Mouse (Mus musculus) large intestine, adult 2 months (tissue): ENCODE results near the gene Zfp668. TPM values are rescaled to one million over a fixed set of nuclear protein-coding genes. Genes with fewer than 3 reads are reported as not detected.
"Not testable (repeated sequence)": the region's sequence is repeated elsewhere in the genome, so short reads cannot be mapped to it uniquely, and the experiment has no call there.

Experiments used
- DNase-seq: peaks from one replicate; pipeline ENCODE4 v3.0.0-alpha.2; 2012; ENCODE audit warnings: low read depth, low spot score
- WGBS: fragments of 180-500 bp; shearing (Covaris S2); methylation state at CpG from one replicate; pipeline ENCODE4 v1.1.7; 2018; 5-methylcytosine and 5-hydroxymethylcytosine counted together
- polyA plus RNA-seq: library from polyadenylated mRNA; depleted of rRNA; stranded (reverse); fragments of >200 nt; gene quantifications from 2 replicates; pipeline ENCODE4 v1.2.3, GENCODE M21; 2012

The Zfp668 gene
- polyA plus RNA-seq, 1 experiment: 5.4 TPM

DNA sequence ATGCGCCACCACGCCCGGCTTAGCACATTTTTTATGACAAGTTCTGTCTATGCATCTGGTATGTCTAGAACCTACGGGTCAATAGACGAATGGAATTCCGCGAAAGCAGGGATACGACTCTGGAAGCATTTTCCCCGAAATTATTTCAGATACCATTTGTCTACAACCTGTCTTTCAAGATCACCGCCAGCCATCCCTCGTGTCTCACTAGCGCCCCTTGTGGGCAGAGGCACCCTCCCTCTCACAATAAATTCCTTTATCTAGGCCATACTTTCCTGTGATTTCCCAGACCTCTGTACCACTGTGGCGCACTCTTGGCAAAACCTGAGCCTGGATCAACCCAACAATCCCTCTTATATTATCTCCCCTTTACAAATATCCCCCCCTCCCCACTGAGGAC is 19.8 kb upstream of the Zfp668 start:
- WGBS: 63% methylated on average over 13 of the region's 13 CpGs
- DNase-seq: no peak

DNA sequence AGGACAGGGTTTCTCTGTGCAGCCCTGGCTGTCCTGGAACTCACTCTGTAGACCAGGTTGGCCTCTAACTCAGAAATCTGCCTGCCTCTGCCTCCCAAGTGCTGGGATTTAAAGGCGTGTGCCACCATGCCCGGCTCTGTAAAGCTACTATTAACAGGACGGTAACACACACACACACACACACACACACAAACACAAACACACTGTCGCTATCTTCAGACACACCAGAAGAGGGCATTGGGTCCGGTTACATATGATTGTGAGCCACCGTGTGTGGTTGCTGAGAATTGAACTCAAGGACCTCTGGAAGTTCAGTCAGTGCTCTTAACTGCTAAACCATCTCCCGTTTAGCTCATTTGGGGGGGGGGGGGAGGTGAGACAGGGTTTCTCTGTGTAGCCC is 19.3 kb upstream of the Zfp668 start:
- 51% methylated on average over 7 of the region's 7 CpGs for WGBS
- DNase-seq: not testable (repeated sequence)

GRCm38 (mm10) chr7:127895442-127895841 is 18.8 kb upstream of the Zfp668 start, which contains the start of the genes Gm21974 and Vkorc1:
TSS of gene Gm21974 (minus strand) at chr7:127895454.
TSS of gene Vkorc1 (minus strand) at chr7:127895617.
- WGBS: 1% methylated on average over 26 of the region's 26 CpGs
- DNase-seq: peak; percentile 85

- no peak for DNase-seq
- WGBS: 44% methylated on average over 5 of the region's 5 CpGs
Measured at GRCm38 (mm10) chr7:127894480-127894879, 17.9 kb upstream of the Zfp668 start.

- WGBS: 15% methylated on average over 4 of the region's 4 CpGs
- DNase-seq: no peak
Measured at GRCm38 (mm10) chr7:127890798-127891197, 14.2 kb upstream of the Zfp668 start, which contains the start of gene Prss53. TSS of gene Prss53 (minus strand) at chr7:127890970.

DNA sequence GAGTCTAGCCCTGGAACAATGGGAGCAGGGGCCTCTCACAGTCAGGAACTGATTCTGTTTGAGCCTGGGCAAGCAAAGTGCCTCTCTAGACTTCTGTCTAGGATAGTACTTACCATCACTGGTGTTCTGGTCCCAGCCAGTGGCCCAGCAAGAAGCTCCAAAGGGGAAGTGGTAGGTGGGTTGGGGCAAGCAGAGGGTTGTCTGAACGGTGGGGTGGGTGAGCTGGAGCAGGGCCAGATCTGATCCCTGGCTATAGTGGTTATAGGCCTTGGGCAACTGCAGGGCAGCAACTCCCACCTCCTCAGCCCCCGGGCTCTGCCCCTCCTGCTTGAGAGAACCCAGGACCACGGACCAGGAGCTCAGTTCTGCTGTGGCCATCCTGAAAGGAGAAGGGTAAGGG is 12.2 kb upstream of the Zfp668 start:
- no peak for DNase-seq
- WGBS: 66% methylated on average over 3 of the region's 3 CpGs

- DNase-seq: no peak
- 90% methylated on average over 3 of the region's 3 CpGs for WGBS
Measured at GRCm38 (mm10) chr7:127887781-127888180, 11.2 kb upstream of the Zfp668 start.

- 91% methylated on average over 8 of the region's 8 CpGs for WGBS
- no peak for DNase-seq
Measured at GRCm38 (mm10) chr7:127887191-127887590, 10.6 kb upstream of the Zfp668 start.

- DNase-seq: no peak
- WGBS: 88% methylated on average over 6 of the region's 6 CpGs
Measured at GRCm38 (mm10) chr7:127886551-127886950, 9.9 kb upstream of the Zfp668 start.

GRCm38 (mm10) chr7:127885951-127886350 is 9.3 kb upstream of the Zfp668 start:
- WGBS: 23% methylated on average over 6 of the region's 6 CpGs
- DNase-seq: no peak

GRCm38 (mm10) chr7:127880431-127880830 is 3.8 kb upstream of the Zfp668 start:
- DNase-seq: no peak

GRCm38 (mm10) chr7:127879301-127879700 is 2.7 kb upstream of the Zfp668 start:
- DNase-seq: no peak
- WGBS: 94% methylated on average over 9 of the region's 9 CpGs

More at GRCm38 (mm10) chr7:127880431-127880830, 3.8 kb upstream of the Zfp668 start:
- 83% methylated on average over 12 of the region's 12 CpGs for WGBS

DNA sequence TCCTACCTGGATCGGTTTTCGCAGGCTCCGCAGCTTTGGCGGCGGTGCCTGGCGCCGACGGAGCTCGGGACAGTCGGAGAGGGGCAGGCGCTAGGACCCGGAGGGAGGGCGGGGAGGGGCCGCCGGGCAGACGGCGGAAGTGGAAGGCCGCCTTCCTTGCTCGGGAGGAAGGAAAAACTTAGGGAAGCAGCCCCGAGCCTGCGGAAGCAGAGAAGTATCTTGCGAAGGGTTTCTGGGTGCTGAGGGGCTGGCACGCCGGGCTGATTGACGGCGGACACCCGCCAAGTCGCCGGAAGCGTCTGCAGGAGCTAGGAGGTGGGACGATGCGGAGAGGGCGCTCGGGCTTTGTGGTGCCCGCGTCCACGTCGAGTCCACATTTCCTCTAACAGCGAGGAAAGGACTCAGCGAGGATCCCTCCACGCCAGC is 574 bp downstream of the Zfp668 start, which contains the start of gene Zfp646:
Zfp646 (plus strand) TSS at position 181 of the 426 bp plus-strand sequence.
- peak; percentile 57 for DNase-seq
- WGBS: under 1% methylated on average over 41 of the region's 41 CpGs

DNA sequence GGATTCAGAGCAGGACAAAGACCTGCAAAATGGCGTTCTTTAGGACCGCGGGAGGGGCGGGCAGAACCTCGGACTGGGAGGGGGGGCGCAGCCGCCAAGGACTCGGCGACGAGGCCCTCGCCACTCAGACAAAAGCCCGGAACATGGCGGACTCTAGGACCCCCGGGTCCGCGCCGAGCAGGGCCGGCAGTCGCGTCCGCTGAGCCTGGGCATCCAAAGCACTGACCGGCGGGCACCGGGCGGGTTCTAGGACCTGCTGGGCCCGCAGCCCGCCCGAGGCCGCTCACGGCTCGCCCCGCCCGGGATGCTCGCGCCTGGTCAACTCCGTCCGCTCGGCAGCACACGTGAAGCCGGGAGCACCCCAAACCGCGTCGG is 1.0 kb downstream of the Zfp668 start:
- WGBS: under 1% methylated on average over 43 of the region's 43 CpGs

GRCm38 (mm10) chr7:127874812-127875626 is 1.6 kb downstream of the Zfp668 start:
- DNase-seq: no peak
- 3% methylated on average over 20 of the region's 20 CpGs for WGBS

More for the DNA sequence above, 1.0 kb downstream of the Zfp668 start:
- DNase-seq: peak; percentile 73

DNA sequence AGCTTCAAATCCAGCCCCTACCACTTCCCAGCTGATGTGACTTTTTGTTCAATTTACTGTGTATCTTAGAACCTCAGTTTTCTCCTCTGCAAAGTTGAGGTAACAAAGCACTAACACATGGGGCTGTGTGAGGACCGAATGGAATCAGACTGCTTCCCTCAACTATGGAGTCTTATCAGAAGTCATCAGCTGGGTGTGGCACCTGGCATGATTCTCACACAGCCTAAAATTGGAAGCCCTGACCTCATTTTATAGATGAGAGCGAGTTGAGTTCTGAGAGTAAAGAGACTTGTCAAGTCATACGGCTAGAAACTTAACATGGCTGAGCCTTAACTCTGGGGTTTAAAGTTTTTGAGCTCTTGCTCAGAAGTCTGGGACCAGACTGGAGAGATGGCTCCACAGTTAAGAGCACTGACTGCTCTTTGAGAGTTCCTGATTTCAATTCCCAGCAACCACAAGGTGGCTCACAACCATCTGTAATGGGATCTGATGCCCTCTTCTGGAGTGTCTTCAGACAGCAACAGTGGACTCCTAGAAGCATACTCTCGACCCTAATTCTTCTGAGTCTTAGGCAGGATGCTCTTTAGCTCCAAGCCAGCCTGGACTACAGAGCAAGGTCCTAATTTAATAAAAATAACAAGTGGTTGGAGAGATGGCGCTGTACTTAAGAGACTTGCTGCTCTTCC is 6.3 kb downstream of the Zfp668 start:
- WGBS: 53% methylated on average over 5 of the region's 5 CpGs
- no peak for DNase-seq

GRCm38 (mm10) chr7:127869149-127869810 is 7.3 kb downstream of the Zfp668 start:
- no peak for DNase-seq
- 61% methylated on average over 3 of the region's 3 CpGs for WGBS

- 96% methylated on average over 18 of the region's 18 CpGs for WGBS
- DNase-seq: no peak
Measured at GRCm38 (mm10) chr7:127867641-127868040, 9.0 kb downstream of the Zfp668 start.

DNA sequence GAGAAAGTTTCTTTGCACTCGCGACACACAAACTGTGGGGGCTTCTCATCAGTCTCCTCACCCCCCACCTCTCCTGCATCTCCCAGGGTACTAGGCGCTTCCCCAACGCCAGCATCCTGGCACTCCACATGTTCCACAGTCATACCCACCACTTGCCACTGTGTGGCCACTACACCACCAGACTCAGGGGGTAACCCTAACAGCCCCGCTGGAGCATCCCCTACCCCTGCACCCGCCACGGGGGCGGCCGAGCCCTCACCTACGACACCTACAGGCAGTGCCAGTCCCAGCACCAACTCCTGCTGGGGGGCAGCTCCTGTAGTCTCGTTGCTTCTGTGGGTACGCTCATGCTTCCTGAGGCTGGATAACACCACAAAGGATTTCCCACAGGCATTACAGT is 10.2 kb downstream of the Zfp668 start:
- no peak for DNase-seq
- 92% methylated on average over 12 of the region's 12 CpGs for WGBS

GRCm38 (mm10) chr7:127858258-127858657 is 18.4 kb downstream of the Zfp668 start:
- WGBS: 90% methylated on average over 6 of the region's 6 CpGs
- DNase-seq: no peak
